Mouse (Mus musculus) testis, adult 2 months (tissue): ENCODE data around the gene Cnbd2. TPM values are rescaled to one million over a fixed set of nuclear protein-coding genes. Genes with fewer than 3 reads are reported as not detected.

Experiments used
- H3K27ac ChIP-seq: fragments of 200-500 bp; 2 replicates; pipeline ENCODE4 v1.5.1; 2012; ENCODE audit warnings: low read depth, low read length; ENCODE audit not compliant: control insufficient read depth, insufficient read depth
- H3K27me3 ChIP-seq: fragments of 200-500 bp; 2 replicates; pipeline ENCODE4 v1.6.1; 2012; ENCODE audit warnings: mild to moderate bottlenecking, low read length, moderate library complexity; ENCODE audit not compliant: control insufficient read depth, insufficient read depth
- H3K36me3 ChIP-seq: fragments of 200-500 bp; 2 replicates; pipeline ENCODE4 v1.6.1; 2012; ENCODE audit warnings: mild to moderate bottlenecking, low read length; ENCODE audit not compliant: control insufficient read depth, insufficient read depth
- H3K4me1 ChIP-seq: fragments of 200-500 bp; 2 replicates; pipeline ENCODE4 v1.6.1; 2012; ENCODE audit warnings: low read length; ENCODE audit not compliant: control insufficient read depth, insufficient read depth
- H3K4me3 ChIP-seq: fragments of 200-500 bp; 2 replicates; pipeline ENCODE4 v1.5.1; 2012; ENCODE audit warnings: low read depth, mild to moderate bottlenecking, low read length, moderate library complexity, mixed read lengths; ENCODE audit not compliant: control insufficient read depth
- CTCF ChIP-seq: fragments of 200-500 bp; IDR thresholded peaks from 2 replicates; pipeline ENCODE4 v1.5.1; 2012; ENCODE audit warnings: low read depth, mild to moderate bottlenecking, inconsistent platforms, low read length, moderate library complexity; ENCODE audit not compliant: control insufficient read depth, insufficient read depth, insufficient replicate concordance
- POLR2A ChIP-seq: fragments of 200-500 bp; IDR thresholded peaks from 2 replicates; pipeline ENCODE4 v1.6.1; 2012; ENCODE audit warnings: low read depth, mild to moderate bottlenecking, inconsistent platforms, low read length, moderate library complexity; ENCODE audit not compliant: control insufficient read depth
- polyA plus RNA-seq: library from polyadenylated mRNA; depleted of rRNA; stranded (reverse); fragments of >200 nt; gene quantifications from 2 replicates; pipeline ENCODE4 v1.2.3, GENCODE M21; 2012; rRNA removed

Cnbd2 gene
- polyA plus RNA-seq, 1 experiment, result 95.7 TPM

DNA sequence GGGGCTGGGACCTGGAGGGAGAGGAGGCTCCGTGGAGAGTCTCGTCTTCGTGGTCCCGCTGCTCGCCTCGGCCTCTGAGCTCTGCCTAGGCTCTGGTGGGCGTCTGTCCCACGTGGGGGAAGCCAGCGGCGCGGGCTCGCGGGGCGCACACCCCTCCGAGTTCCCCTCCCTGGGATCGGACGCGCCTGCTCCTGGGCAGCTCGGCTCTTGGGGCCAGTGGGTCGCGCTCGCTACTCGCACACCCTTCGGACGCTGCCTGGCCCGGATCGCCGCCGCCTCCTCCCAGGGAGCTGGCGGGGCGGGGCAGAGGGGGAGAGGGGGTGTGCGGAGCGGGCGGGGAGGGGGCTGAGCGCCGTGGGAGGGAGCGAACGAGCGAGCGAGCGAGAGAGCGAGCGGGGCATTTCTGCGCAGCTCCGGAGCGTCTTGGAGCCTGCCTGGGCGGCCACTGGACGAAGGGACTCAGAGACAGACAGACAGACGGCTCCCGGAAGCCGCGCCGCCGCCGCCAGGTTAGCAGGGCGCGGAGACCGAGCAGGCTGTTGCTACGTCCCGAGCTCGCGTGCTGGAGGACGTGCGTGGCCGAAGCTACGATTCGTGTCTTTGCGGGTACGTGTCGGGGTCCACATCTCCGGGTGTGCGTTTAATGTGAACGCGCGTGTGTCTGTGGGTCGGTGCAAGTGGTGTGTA, 108.7 kb downstream of the Cnbd2 start, which contains the start of gene Epb41l1:
Gene Epb41l1, plus strand, starts transcription at position 216 of the 687 bp plus-strand sequence.
- H3K36me3 ChIP-seq, result no peaks in the 10 kb centered on the region
- no peaks in the 10 kb centered on the region for H3K27me3 ChIP-seq
- peak within 1 kb of the TSS; percentile 79 for H3K4me3 ChIP-seq
- TF ChIP-seq POLR2A, result no peak
- TF ChIP-seq CTCF, result no peak
- no peak within 1 kb of the TSS for H3K27ac ChIP-seq
- peaks cover 6% of the 10 kb centered on the region; the same call in 1 of the 2 replicates for H3K4me1 ChIP-seq

DNA sequence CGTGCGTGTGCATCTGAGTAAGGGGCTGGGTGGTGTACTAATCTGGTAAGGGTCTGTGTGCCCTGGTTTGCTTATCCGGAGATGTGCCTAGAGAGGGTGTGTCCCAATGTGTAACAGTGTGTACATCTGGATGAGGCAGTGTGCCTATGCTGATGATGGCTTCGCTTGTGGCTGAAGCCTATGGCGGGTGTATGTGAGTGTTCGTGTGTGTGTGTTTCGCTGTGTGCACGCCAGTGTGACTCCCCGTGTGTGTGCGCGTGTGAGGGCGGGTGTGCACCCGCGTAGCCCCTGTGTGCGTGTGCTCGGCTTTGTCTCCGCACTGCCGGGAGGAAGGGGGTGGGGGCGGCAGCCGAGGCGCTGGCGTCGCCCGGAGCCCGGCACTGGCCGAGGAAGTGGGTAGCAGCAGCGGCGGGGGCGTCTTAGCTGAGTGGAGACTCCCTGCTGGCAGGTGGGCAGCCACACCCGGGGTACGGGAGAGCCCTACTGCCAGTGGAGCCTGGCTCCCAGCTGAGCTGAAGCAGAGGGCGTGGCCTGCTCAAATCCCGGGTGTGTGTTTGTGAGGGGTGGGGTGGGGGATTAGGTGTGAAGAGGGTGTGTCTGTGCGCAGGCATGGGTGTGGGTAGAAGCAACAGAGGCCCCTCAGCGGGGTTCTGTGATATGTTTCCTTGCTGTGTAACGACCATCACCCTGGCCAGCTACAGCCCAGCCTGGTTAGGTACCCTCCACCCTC, 109.4 kb downstream of the Cnbd2 start:
- peak overlapping the region; percentile 79 for H3K4me3 ChIP-seq
- no peak overlapping the region for H3K27ac ChIP-seq
- no peaks in the 10 kb centered on the region for H3K27me3 ChIP-seq

GRCm38 (mm10) chr2:156422631-156423030, 110.5 kb downstream of the Cnbd2 start:
- no peak overlapping the region for H3K27ac ChIP-seq
- TF ChIP-seq CTCF (no peak), POLR2A (no peak)

More for the DNA sequence above, 109.4 kb downstream of the Cnbd2 start:
- Histone ChIP-seq H3K36me3 (no peaks in the 10 kb centered on the region), H3K4me1 (peaks cover 6% of the 10 kb centered on the region; the same call in 1 of the 2 replicates)
- TF ChIP-seq POLR2A (no peak), CTCF (no peak)

GRCm38 (mm10) chr2:156423672-156424071, 111.6 kb downstream of the Cnbd2 start:
- no peak overlapping the region for H3K27ac ChIP-seq
- TF ChIP-seq POLR2A (no peak), CTCF (no peak)
- peaks cover 6% of the 10 kb centered on the region; the same call in 1 of the 2 replicates for H3K4me1 ChIP-seq
- H3K36me3 ChIP-seq, result no peaks in the 10 kb centered on the region
- H3K4me3 ChIP-seq, result no peak overlapping the region
- H3K27me3 ChIP-seq, result no peaks in the 10 kb centered on the region

More at GRCm38 (mm10) chr2:156422631-156423030, 110.5 kb downstream of the Cnbd2 start:
- Histone ChIP-seq H3K4me3 (no peak overlapping the region), H3K27me3 (no peaks in the 10 kb centered on the region), H3K36me3 (no peaks in the 10 kb centered on the region), H3K4me1 (peaks cover 6% of the 10 kb centered on the region; the same call in 1 of the 2 replicates)

Other genes with a start within 250 kb of the Cnbd2 start
- 844 and 859 TPM in 2 replicates for gene Spag4, start 247.1 kb upstream of the Cnbd2 start, polyA plus RNA-seq
- gene Cpne1, start 200.3 kb upstream of the Cnbd2 start, polyA plus RNA-seq, result 16.1 and 22.1 TPM in 2 replicates
- gene Rbm12, start 200.3 kb upstream of the Cnbd2 start, polyA plus RNA-seq, result 8.9 and 12.1 TPM in 2 replicates
- 3.8 and 6.9 TPM in 2 replicates for gene Gm28036, start 185.2 kb upstream of the Cnbd2 start, polyA plus RNA-seq
- gene Romo1, start 168.3 kb upstream of the Cnbd2 start, polyA plus RNA-seq, result 79.6 and 105 TPM in 2 replicates
- 42.0 and 42.8 TPM in 2 replicates for gene Nfs1, start 168.1 kb upstream of the Cnbd2 start, polyA plus RNA-seq
- 19.3 and 27.9 TPM in 2 replicates for gene Rbm39, start 132.1 kb upstream of the Cnbd2 start, polyA plus RNA-seq
- gene Phf20, start 115.8 kb upstream of the Cnbd2 start, polyA plus RNA-seq, result 11.2 and 12.0 TPM in 2 replicates
- gene Scand1, start 405 bp downstream of the Cnbd2 start, polyA plus RNA-seq, result 212 and 340 TPM in 2 replicates
- gene Epb41l1, start 108.6 kb downstream of the Cnbd2 start, polyA plus RNA-seq, result 4.0 and 6.1 TPM in 2 replicates
- 13.8 and 16.2 TPM in 2 replicates for gene Aar2, start 235.3 kb downstream of the Cnbd2 start, polyA plus RNA-seq